Mouse (Mus musculus): Measurements from ENCODE around the gene Nfasc.

Gene Nfasc

DNA sequence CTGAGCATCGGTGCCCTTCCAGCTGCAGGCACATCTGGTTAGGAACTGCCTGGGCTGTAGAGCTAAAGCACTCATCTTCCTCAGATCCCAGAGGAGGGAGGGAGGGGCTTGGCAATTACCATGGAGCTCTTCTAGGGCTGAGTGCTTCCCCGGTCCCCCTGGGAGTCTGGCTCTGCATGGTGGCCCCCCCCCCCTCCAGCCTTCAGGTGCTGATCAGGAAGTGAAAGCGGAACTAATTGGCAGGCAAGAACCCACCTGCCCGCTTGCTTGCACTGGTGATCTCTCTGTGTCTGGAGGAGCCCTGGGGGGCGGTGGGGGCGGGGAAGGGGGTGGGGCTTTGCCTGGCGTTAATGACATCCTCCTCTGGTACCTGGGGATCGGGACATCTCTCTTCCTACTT is 207.8 kb downstream of the Nfasc start:
- DNase-seq: no peak

GRCm38 (mm10) chr1:132532521-132532920 is 209.1 kb downstream of the Nfasc start:
- no peak for DNase-seq

DNA sequence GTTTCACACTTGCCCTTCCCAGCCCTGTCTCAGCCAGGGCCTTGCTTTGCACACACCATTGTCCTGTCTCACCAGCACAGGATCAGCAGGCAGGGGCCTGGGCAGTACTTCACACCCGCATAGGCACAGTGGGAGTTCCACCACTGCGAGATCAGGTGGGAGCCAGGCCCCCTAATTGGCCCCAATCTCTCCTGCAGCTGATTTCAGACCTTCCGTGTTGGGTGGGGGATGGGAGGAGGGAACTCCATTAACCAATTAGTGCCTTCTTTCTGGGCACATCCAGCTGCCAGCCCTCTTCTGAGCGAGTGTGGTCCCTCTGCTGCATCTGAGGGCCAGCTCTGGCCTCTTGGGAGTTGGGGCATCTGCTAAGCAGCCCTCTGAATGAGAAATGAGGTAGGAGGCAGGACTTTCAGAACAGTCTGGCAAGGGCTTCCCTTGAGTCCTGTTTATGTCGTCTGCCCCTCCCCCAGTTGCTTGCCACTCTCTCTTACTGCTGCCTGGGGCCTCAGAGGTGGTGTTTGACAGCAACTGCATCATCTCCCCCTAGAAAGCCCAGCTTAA is 210.9 kb downstream of the Nfasc start:
- DNase-seq: no peak

DNA sequence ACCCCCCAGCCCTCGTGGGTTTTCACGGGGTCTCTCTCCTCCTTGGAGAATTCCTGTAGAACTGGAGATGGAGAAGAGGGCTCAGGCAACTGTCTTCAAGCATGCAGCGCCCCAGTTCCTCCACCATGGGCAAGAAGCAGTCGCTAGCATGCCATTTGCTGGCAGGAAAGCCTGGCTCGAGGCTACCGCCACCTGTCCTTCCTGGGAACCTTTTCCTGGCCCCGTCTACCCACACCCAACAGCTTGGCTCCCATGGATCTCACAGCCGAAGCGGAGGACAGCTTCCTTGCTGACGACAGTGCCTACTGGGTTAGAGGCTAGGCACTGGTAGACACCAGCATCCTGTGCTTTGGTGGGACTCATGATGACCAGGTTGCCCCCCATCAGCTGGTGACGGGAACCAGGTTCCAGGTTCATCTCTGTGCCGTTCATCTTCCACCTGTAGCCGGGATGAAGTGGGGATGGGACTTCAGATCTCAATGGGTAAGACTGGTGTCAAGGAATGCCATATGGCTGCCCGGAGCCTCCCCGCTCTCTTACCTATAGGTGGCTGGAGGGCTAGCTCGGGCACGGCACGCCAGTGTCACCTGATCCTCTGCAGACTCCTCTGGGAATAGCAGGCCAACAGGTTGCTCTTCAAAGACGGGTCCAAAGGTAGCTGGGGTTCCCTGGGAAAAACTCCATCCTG is 212.8 kb downstream of the Nfasc start:
- no peak for DNase-seq

GRCm38 (mm10) chr1:132528071-132528470 is 213.5 kb downstream of the Nfasc start:
- no peak for DNase-seq

- DNase-seq: peak; percentile 46
These were observed 215.8 kb downstream of the Nfasc start for GRCm38 (mm10) chr1:132525832-132526231.

DNA sequence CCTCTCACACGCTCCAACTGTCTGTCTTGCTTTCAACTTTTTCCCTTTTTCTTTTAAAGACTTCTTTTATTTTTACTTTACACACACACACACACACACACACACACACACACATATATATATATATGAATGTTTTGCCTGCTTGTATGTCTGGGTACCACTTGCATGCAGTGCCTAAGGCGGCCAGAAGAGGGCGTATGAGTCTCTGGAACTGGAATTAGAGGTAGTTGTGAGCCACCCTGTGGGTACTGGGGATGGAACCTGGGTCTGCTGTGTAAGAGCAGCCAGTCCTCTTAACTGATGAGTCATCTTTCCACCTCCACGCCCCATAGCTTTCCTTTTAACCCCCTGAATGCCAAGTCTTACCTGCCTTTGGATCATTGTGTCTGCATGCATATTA is 217.7 kb downstream of the Nfasc start:
- peak; percentile 58 for DNase-seq

DNA sequence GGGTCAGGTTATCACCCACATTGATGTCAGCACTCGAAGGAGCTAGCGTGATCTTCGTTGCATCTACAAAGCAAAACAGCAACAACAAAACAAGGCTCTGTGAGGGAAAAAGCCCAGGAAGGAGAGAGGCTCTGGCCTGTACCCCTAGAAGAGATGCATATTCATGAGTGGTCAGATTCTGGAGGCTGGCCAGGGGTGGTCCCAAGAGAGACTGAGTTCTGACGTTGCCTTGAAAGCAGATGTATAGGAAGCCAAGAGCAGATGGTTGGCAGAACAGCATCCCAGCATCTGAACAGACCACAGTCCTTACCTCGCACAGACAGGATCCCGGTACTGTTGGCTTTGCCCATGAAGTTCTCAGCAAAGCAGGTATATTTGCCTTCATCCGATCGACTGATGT is 218.5 kb downstream of the Nfasc start:
- DNase-seq: no peak

GRCm38 (mm10) chr1:132520764-132521163 is 220.8 kb downstream of the Nfasc start:
- peak; percentile 74 for DNase-seq

- no peak for DNase-seq
These were observed 221.9 kb downstream of the Nfasc start for GRCm38 (mm10) chr1:132519734-132520133.

GRCm38 (mm10) chr1:132518621-132519020 is 223.0 kb downstream of the Nfasc start:
- DNase-seq: no peak

DNA sequence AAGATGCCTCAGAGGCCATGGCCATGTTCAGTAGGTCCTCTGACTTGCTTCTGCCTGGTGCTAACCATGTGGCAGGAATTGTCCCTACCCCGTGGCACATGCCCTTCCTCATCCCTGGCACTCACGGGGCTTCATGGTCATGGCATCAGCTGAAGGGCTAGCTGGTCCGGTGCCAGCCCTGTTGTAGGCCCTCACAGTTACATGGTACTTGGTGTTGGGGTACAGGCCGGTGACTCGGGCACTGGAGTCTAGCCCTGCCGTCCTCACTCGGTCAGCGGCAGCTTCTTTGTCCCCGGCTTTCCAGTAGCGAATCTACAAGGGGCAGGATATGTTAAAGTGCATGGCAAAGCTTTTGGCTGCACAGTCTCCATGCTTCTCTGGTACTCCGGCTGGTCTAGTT is 224.8 kb downstream of the Nfasc start:
- DNase-seq: no peak

- DNase-seq: no peak
These were observed 226.3 kb downstream of the Nfasc start for GRCm38 (mm10) chr1:132515339-132515738.

Measured in liver (tissue).